Mouse (Mus musculus): ENCODE results near the gene Xpr1. TPM values are rescaled to one million over a fixed set of nuclear protein-coding genes. Genes with fewer than 3 reads are reported as not detected.
A peak's percentile ranks its signal among the peaks of the same experiment; 100 is the strongest.

The Xpr1 gene
- 10 to 100 TPM; 35.6 to 41.5 TPM for total RNA-seq (2021)
- long read RNA-seq, experiment 1, partial matches to known transcripts: 1 of 3 reads
- long read RNA-seq, experiment 1, other reads (novel, unspliced or antisense): 2 of 3 reads
- long read RNA-seq, experiment 2, partial matches to known transcripts: 0 of 3 reads
- long read RNA-seq, experiment 2, other reads (novel, unspliced or antisense): 3 of 3 reads

- peak; percentile 97 for DNase-seq
Observed at GRCm38 (mm10) chr1:155416701-155417677, at the start of gene Xpr1. Xpr1 (minus strand) TSS chr1:155417415.

- no peak for DNase-seq
Observed at GRCm38 (mm10) chr1:155463442-155463841, 46.2 kb upstream of the Xpr1 start.

GRCm38 (mm10) chr1:155462582-155462981 lies 45.4 kb upstream of the Xpr1 start:
- no peak for DNase-seq

GRCm38 (mm10) chr1:155457532-155457931 lies 40.3 kb upstream of the Xpr1 start:
- no peak for DNase-seq

GRCm38 (mm10) chr1:155453180-155453579 lies 36.0 kb upstream of the Xpr1 start:
- peak; percentile 56 for DNase-seq

GRCm38 (mm10) chr1:155448932-155449331 lies 31.7 kb upstream of the Xpr1 start:
- no peak for DNase-seq

- DNase-seq: no peak
Observed at GRCm38 (mm10) chr1:155447277-155447676, 30.1 kb upstream of the Xpr1 start.

- no peak for DNase-seq
Observed at GRCm38 (mm10) chr1:155443115-155443514, 25.9 kb upstream of the Xpr1 start.

GRCm38 (mm10) chr1:155442521-155443001 lies 25.3 kb upstream of the Xpr1 start:
- no peak for DNase-seq

- DNase-seq: no peak
Observed at GRCm38 (mm10) chr1:155439551-155439950, 22.3 kb upstream of the Xpr1 start.

- DNase-seq: no peak
Observed at GRCm38 (mm10) chr1:155438525-155438924, 21.3 kb upstream of the Xpr1 start.

GRCm38 (mm10) chr1:155429304-155429703 lies 12.1 kb upstream of the Xpr1 start:
- no peak for DNase-seq

GRCm38 (mm10) chr1:155427126-155427865 lies 10.1 kb upstream of the Xpr1 start:
- no peak for DNase-seq

- DNase-seq: peak; percentile 44
Observed at GRCm38 (mm10) chr1:155425743-155426315, 8.6 kb upstream of the Xpr1 start.

GRCm38 (mm10) chr1:155425285-155425684 lies 8.1 kb upstream of the Xpr1 start:
- DNase-seq: no peak

GRCm38 (mm10) chr1:155423801-155424200 lies 6.6 kb upstream of the Xpr1 start:
- peak; percentile 56 for DNase-seq

GRCm38 (mm10) chr1:155422022-155422421 lies 4.8 kb upstream of the Xpr1 start:
- no peak for DNase-seq

- no peak for DNase-seq
Observed at GRCm38 (mm10) chr1:155416147-155416700, 991 bp downstream of the Xpr1 start.

GRCm38 (mm10) chr1:155415421-155415820 lies 1.8 kb downstream of the Xpr1 start:
- no peak for DNase-seq

- no peak for DNase-seq
Observed at GRCm38 (mm10) chr1:155412705-155413104, 4.5 kb downstream of the Xpr1 start.

GRCm38 (mm10) chr1:155408577-155408966 lies 8.6 kb downstream of the Xpr1 start:
- no peak for DNase-seq

All from adrenal gland, postnatal 10 days (tissue).